Mouse (Mus musculus) ovary, adult 10 weeks (tissue): ENCODE measurements around the gene Ank. TPM values are rescaled to one million over a fixed set of nuclear protein-coding genes. Genes with fewer than 3 reads are reported as not detected.

Source experiments
- polyA plus RNA-seq: library from polyadenylated mRNA; stranded (reverse); fragments of 350-450 nt; fragmentation: Illumina TruSeq; extraction: RNeasy Lipid Tissue Mini Kit (QIAGEN cat#74804); gene quantifications from one replicate; pipeline ENCODE4 v1.2.3, GENCODE M21; 2014

Gene Ank
- 26.6 TPM for polyA plus RNA-seq

GRCm38 (mm10) chr15:27466131-27467080, at the start of gene Ank:
Gene Ank (plus strand): TSS chr15:27466677.

GRCm38 (mm10) chr15:27630601-27631383, 164.3 kb downstream of the Ank start, which contains the start of gene Otulin:
Gene Otulin (minus strand): TSS chr15:27630693.

Other genes starting within 250 kb of the Ank start
- 17.2 TPM for gene Otulin, start 164.0 kb downstream of the Ank start, polyA plus RNA-seq
- gene Otulinl, start 214.9 kb downstream of the Ank start, polyA plus RNA-seq, result 7.2 TPM